Mouse (Mus musculus) fibroblast of lung, adult 2 months (primary cell): ENCODE results near the gene Gdpd2.
A peak's percentile ranks its signal among the peaks of the same experiment; 100 is the strongest.

Experiments used
- DNase-seq: peaks from one replicate; pipeline ENCODE4 v3.0.0-alpha.2; 2011; ENCODE audit warnings: low read depth

Gene Gdpd2

GRCm38 (mm10) chrX:100729665-100730188, at the start of gene Gdpd2:
Gene Gdpd2 (plus strand): TSS chrX:100729873.
- DNase-seq = no peak

- DNase-seq = no peak
These were observed 43.1 kb upstream of the Gdpd2 start for GRCm38 (mm10) chrX:100686527-100686926.

- DNase-seq = peak; percentile 40
These were observed 42.2 kb upstream of the Gdpd2 start for GRCm38 (mm10) chrX:100687360-100688032.

GRCm38 (mm10) chrX:100688033-100688370, 41.7 kb upstream of the Gdpd2 start:
- peak; percentile 4 for DNase-seq

GRCm38 (mm10) chrX:100696776-100697175, 32.9 kb upstream of the Gdpd2 start:
- no peak for DNase-seq

- no peak for DNase-seq
These were observed 21.6 kb upstream of the Gdpd2 start for GRCm38 (mm10) chrX:100708032-100708431.

- DNase-seq = no peak
These were observed 13.5 kb upstream of the Gdpd2 start for GRCm38 (mm10) chrX:100716173-100716572.

GRCm38 (mm10) chrX:100728947-100729346, 726 bp upstream of the Gdpd2 start:
- no peak for DNase-seq

GRCm38 (mm10) chrX:100730266-100730665, 593 bp downstream of the Gdpd2 start:
- no peak for DNase-seq

- no peak for DNase-seq
These were observed 4.7 kb downstream of the Gdpd2 start for GRCm38 (mm10) chrX:100734359-100734758.

- peak; percentile 17 for DNase-seq
These were observed 9.2 kb downstream of the Gdpd2 start for GRCm38 (mm10) chrX:100738918-100739317.

GRCm38 (mm10) chrX:100739443-100739842, 9.8 kb downstream of the Gdpd2 start:
- no peak for DNase-seq

GRCm38 (mm10) chrX:100740785-100741184, 11.1 kb downstream of the Gdpd2 start:
- peak; percentile 45 for DNase-seq

- no peak for DNase-seq
These were observed 12.3 kb downstream of the Gdpd2 start for GRCm38 (mm10) chrX:100741940-100742339.

GRCm38 (mm10) chrX:100765855-100766254, 36.2 kb downstream of the Gdpd2 start:
- no peak for DNase-seq

- no peak for DNase-seq
These were observed 37.7 kb downstream of the Gdpd2 start, which contains the start of gene Dlg3 for GRCm38 (mm10) chrX:100767181-100767884. Gene Dlg3 (plus strand): TSS chrX:100767722.

GRCm38 (mm10) chrX:100767885-100768626, 38.4 kb downstream of the Gdpd2 start:
- no peak for DNase-seq

GRCm38 (mm10) chrX:100769281-100769680, 39.6 kb downstream of the Gdpd2 start:
- DNase-seq = no peak

- no peak for DNase-seq
These were observed 44.7 kb downstream of the Gdpd2 start for GRCm38 (mm10) chrX:100774341-100774811.

- DNase-seq = no peak
These were observed 45.7 kb downstream of the Gdpd2 start for GRCm38 (mm10) chrX:100775405-100775804.

- no peak for DNase-seq
These were observed 46.8 kb downstream of the Gdpd2 start for GRCm38 (mm10) chrX:100776494-100776893.

GRCm38 (mm10) chrX:100776985-100777654, 47.4 kb downstream of the Gdpd2 start:
- no peak for DNase-seq
